Mouse (Mus musculus) heart, adult 11 months (tissue): ENCODE measurements at regions not wholly inside any gene's neighbourhood (a gene's known extent, or its start where the extent isn't known, plus 50 kb on each side); places are given as distances from the start of the nearest gene placed in this dataset.

Experiments used
- DNase-seq: peaks from one replicate; pipeline ENCODE4 v3.0.0; 2022

GRCm38 (mm10) chr3:40094701-40095100 is 436.4 kb upstream of the Intu start:
- no peak for DNase-seq

- no peak for DNase-seq
Observed at GRCm38 (mm10) chr3:40102698-40103097, 428.4 kb upstream of the Intu start.

- DNase-seq, result peak; percentile 94
Observed at GRCm38 (mm10) chr3:40114811-40115210, 416.3 kb upstream of the Intu start.

GRCm38 (mm10) chr3:40118551-40118950 is 412.5 kb upstream of the Intu start:
- DNase-seq, result no peak

GRCm38 (mm10) chr3:40119462-40119861 is 411.6 kb upstream of the Intu start:
- no peak for DNase-seq

GRCm38 (mm10) chr3:40120298-40120875 is 410.7 kb upstream of the Intu start:
- peak; percentile 86 for DNase-seq

- DNase-seq, result no peak
Observed at GRCm38 (mm10) chr3:40123558-40124236, 407.4 kb upstream of the Intu start.

GRCm38 (mm10) chr3:40126903-40127302 is 404.2 kb upstream of the Intu start:
- no peak for DNase-seq

GRCm38 (mm10) chr3:40130858-40131584 is 400.1 kb upstream of the Intu start:
- no peak for DNase-seq

GRCm38 (mm10) chr3:40138671-40139070 is 392.4 kb upstream of the Intu start:
- DNase-seq, result no peak

GRCm38 (mm10) chr3:40142229-40142628 is 388.9 kb upstream of the Intu start:
- no peak for DNase-seq

- DNase-seq, result no peak
Observed at GRCm38 (mm10) chr3:40158631-40159030, 372.5 kb upstream of the Intu start.

- DNase-seq, result peak; percentile 86
Observed at GRCm38 (mm10) chr3:40159591-40160145, 371.4 kb upstream of the Intu start.

- DNase-seq, result peak; percentile 63
Observed at GRCm38 (mm10) chr3:40164181-40164580, 366.9 kb upstream of the Intu start.

GRCm38 (mm10) chr3:40167970-40168626 is 363.0 kb upstream of the Intu start:
- peak; percentile 70 for DNase-seq

- DNase-seq, result peak; percentile 29
Observed at GRCm38 (mm10) chr3:40169590-40169989, 361.5 kb upstream of the Intu start.

GRCm38 (mm10) chr3:40179726-40180317 is 351.3 kb upstream of the Intu start:
- no peak for DNase-seq

GRCm38 (mm10) chr3:40185597-40186320 is 345.3 kb upstream of the Intu start:
- DNase-seq, result no peak

- no peak for DNase-seq
Observed at GRCm38 (mm10) chr3:40189529-40189928, 341.6 kb upstream of the Intu start.

GRCm38 (mm10) chr3:40190024-40190423 is 341.1 kb upstream of the Intu start:
- DNase-seq, result no peak

- DNase-seq, result no peak
Observed at GRCm38 (mm10) chr3:40200174-40200573, 330.9 kb upstream of the Intu start.

- no peak for DNase-seq
Observed at GRCm38 (mm10) chr3:40206326-40206725, 324.8 kb upstream of the Intu start.
